Comparison of ENCODE assay signal across 19 mouse cellular contexts in genomic region chr3:145912512-145912911, GRCm38 (mm10). TPM values are rescaled to one million over a fixed set of nuclear protein-coding genes. Genes with fewer than 3 reads are reported as not detected.
A peak's percentile ranks its signal among the peaks of the same experiment; 100 is the strongest.
DNase-seq lines count a peak whose midpoint lies in the region; ATAC-seq and TF ChIP-seq lines count a peak whose summit lies in the region.
"Had no signal": no experiment of that assay in that cellular context is flagged by ENCODE, and none has a peak within 500 bp of the region (broad histone marks: within the 10 kb centered on the region; RNA-seq: fewer than 3 reads in every experiment).

No protein-coding gene starts in this region.

- WGBS in liver, embryonic 15.5 days (ENCODE audit: insufficient replicate concordance): 61% methylated on average over 7 of the region's 7 CpGs
- 72% methylated on average over 7 of the region's 7 CpGs for WGBS in liver, embryonic 11.5 days
- WGBS in midbrain, embryonic 11.5 days: 92% methylated on average over 7 of the region's 7 CpGs
- WGBS in midbrain, embryonic 10.5 days: 91% methylated on average over 7 of the region's 7 CpGs

- H3K9ac ChIP-seq in liver, embryonic 15.5 days: no peak overlapping the region
- H3K9ac ChIP-seq in liver, embryonic 11.5 days (ENCODE audit: low read depth, low read length): no peak overlapping the region
- no peak overlapping the region for H3K9ac ChIP-seq in midbrain, embryonic 11.5 days (ENCODE audit: low read length)
- H3K9ac ChIP-seq: embryonic facial prominence, embryonic 13.5 days; embryonic facial prominence, embryonic 15.5 days; forebrain, embryonic 12.5 days had no signal

- H3K4me2 ChIP-seq in liver, embryonic 15.5 days: no peak overlapping the region
- H3K4me2 ChIP-seq in liver, embryonic 11.5 days: no peak overlapping the region
- H3K4me2 ChIP-seq in midbrain, embryonic 11.5 days: no peak overlapping the region
- H3K4me2 ChIP-seq: embryonic facial prominence, embryonic 13.5 days; embryonic facial prominence, embryonic 15.5 days; forebrain, embryonic 12.5 days had no signal

- no peaks in the 10 kb centered on the region for H3K36me3 ChIP-seq in liver, embryonic 15.5 days (replicated peaks)
- no peaks in the 10 kb centered on the region for H3K36me3 ChIP-seq in liver, embryonic 11.5 days (ENCODE audit: control insufficient read depth, insufficient read depth, low read length)
- no peaks in the 10 kb centered on the region for H3K36me3 ChIP-seq in midbrain, embryonic 11.5 days (ENCODE audit: control insufficient read depth, insufficient read depth, low read length)
- H3K36me3 ChIP-seq in midbrain, embryonic 10.5 days: no peaks in the 10 kb centered on the region
- H3K36me3 ChIP-seq: embryonic facial prominence, embryonic 13.5 days; embryonic facial prominence, embryonic 15.5 days; forebrain, embryonic 10.5 days; forebrain, embryonic 12.5 days had no signal

- TF ChIP-seq CTCF in layer of hippocampus, adult 2 months (conservative IDR thresholded peaks at IDR 0.05): no peak

- no peak overlapping the region for H3K27ac ChIP-seq in liver, embryonic 15.5 days (replicated peaks)
- H3K27ac ChIP-seq in liver, embryonic 11.5 days (ENCODE audit: low read depth, low read length): no peak overlapping the region
- no peak overlapping the region for H3K27ac ChIP-seq in midbrain, embryonic 11.5 days (ENCODE audit: low read depth, low read length)
- H3K27ac ChIP-seq in midbrain, embryonic 10.5 days (replicated peaks): no peak overlapping the region
- H3K27ac ChIP-seq in layer of hippocampus, adult 2 months: no peak overlapping the region
- H3K27ac ChIP-seq: embryonic facial prominence, embryonic 13.5 days; embryonic facial prominence, embryonic 15.5 days; forebrain, embryonic 10.5 days; forebrain, embryonic 12.5 days had no signal

- no peak for DNase-seq in liver, embryonic 11.5 days (ENCODE audit: low spot score)
- peak; percentile 68 for DNase-seq in midbrain, embryonic 11.5 days (ENCODE audit: low spot score, missing footprints)
- no peak for DNase-seq in midbrain, embryonic 10.5 days (ENCODE audit: low spot score)
- no peak for DNase-seq in layer of hippocampus, adult 2 months (ENCODE audit: low spot score in 2 of 2)
- DNase-seq: cerebellum, adult 11 months; cerebellum, adult 18-20 months; cerebellum, adult 8-10 months; cerebellum, adult 9-11 months; cerebellum, postnatal 14 days; cerebellum, postnatal 36 days; embryo, embryonic 11 days had no signal

- H3K4me1 ChIP-seq in liver, embryonic 15.5 days (replicated peaks): peaks cover 12% of the 10 kb centered on the region
- no peaks in the 10 kb centered on the region; the same call in 1 of the 2 replicates for H3K4me1 ChIP-seq in liver, embryonic 11.5 days (replicated peaks; ENCODE audit: control insufficient read depth, insufficient read depth, low read length)
- H3K4me1 ChIP-seq in midbrain, embryonic 11.5 days (ENCODE audit: control insufficient read depth, insufficient read depth, low read length): no peaks in the 10 kb centered on the region
- no peaks in the 10 kb centered on the region for H3K4me1 ChIP-seq in midbrain, embryonic 10.5 days
- H3K4me1 ChIP-seq: embryonic facial prominence, embryonic 13.5 days; embryonic facial prominence, embryonic 15.5 days; forebrain, embryonic 10.5 days; forebrain, embryonic 12.5 days had no signal

- 0 out of 2 replicates have a peak, but pooled peaks have one; percentile 20 for ATAC-seq in liver, embryonic 15.5 days (ENCODE audit: insufficient read depth)
- ATAC-seq in liver, embryonic 11.5 days (replicated peaks; ENCODE audit: low FRiP score): no peak
- no peak for ATAC-seq in midbrain, embryonic 11.5 days (ENCODE audit: low FRiP score)
- ATAC-seq: forebrain, embryonic 14.5 days; forebrain, embryonic 16.5 days had no signal

- no peak overlapping the region for H3K4me3 ChIP-seq in liver, embryonic 15.5 days (replicated peaks)
- no peak overlapping the region for H3K4me3 ChIP-seq in liver, embryonic 11.5 days (ENCODE audit: low read depth, low read length)
- no peak overlapping the region for H3K4me3 ChIP-seq in midbrain, embryonic 11.5 days (ENCODE audit: low read depth, low read length)
- H3K4me3 ChIP-seq in midbrain, embryonic 10.5 days: no peak overlapping the region
- no peak overlapping the region for H3K4me3 ChIP-seq in layer of hippocampus, adult 2 months
- H3K4me3 ChIP-seq: embryonic facial prominence, embryonic 13.5 days; embryonic facial prominence, embryonic 15.5 days; erythroblast, embryonic 14.5 days; forebrain, embryonic 10.5 days; forebrain, embryonic 12.5 days had no signal

- H3K9me3 ChIP-seq in liver, embryonic 15.5 days (replicated peaks): no peaks in the 10 kb centered on the region
- no peaks in the 10 kb centered on the region for H3K9me3 ChIP-seq in liver, embryonic 11.5 days (ENCODE audit: control insufficient read depth, low read length)
- no peaks in the 10 kb centered on the region for H3K9me3 ChIP-seq in midbrain, embryonic 11.5 days (ENCODE audit: control insufficient read depth, low read length)
- no peaks in the 10 kb centered on the region for H3K9me3 ChIP-seq in midbrain, embryonic 10.5 days (replicated peaks)
- H3K9me3 ChIP-seq: embryonic facial prominence, embryonic 13.5 days; embryonic facial prominence, embryonic 15.5 days; forebrain, embryonic 10.5 days; forebrain, embryonic 12.5 days had no signal

- H3K27me3 ChIP-seq in liver, embryonic 15.5 days: no peaks in the 10 kb centered on the region
- H3K27me3 ChIP-seq in liver, embryonic 11.5 days (replicated peaks; ENCODE audit: control insufficient read depth, insufficient read depth, low read length): no peaks in the 10 kb centered on the region
- no peaks in the 10 kb centered on the region for H3K27me3 ChIP-seq in midbrain, embryonic 11.5 days (ENCODE audit: control insufficient read depth, insufficient read depth, low read length)
- H3K27me3 ChIP-seq in midbrain, embryonic 10.5 days (ENCODE audit: low read depth, poor library complexity, severe bottlenecking): no peaks in the 10 kb centered on the region
- H3K27me3 ChIP-seq: embryonic facial prominence, embryonic 13.5 days; embryonic facial prominence, embryonic 15.5 days; forebrain, embryonic 12.5 days had no signal

RNA-seq across cellular contexts. Expression of gene Bcl10, which starts 10.1 kb away (rescaled TPM):
- polyA plus RNA-seq in liver, embryonic 15.5 days (2015; fragmentation: Nextera tagmentation; extraction: Ambion mirVana): 18.3 and 18.6 TPM in 2 replicates
- 36.5 and 39.1 TPM in 2 replicates for polyA plus RNA-seq in liver, embryonic 11.5 days (2014; fragmentation: Nextera tagmentation; extraction: Ambion mirVana)
- polyA plus RNA-seq in midbrain, embryonic 11.5 days (2014; fragmentation: Nextera tagmentation; extraction: Ambion mirVana): 57.4 and 59.2 TPM in 2 replicates
- polyA plus RNA-seq in midbrain, embryonic 10.5 days (2016; fragmentation: Nextera tagmentation; extraction: Ambion mirVana): 43.9 and 44.3 TPM in 2 replicates
- total RNA-seq in layer of hippocampus, adult 2 months (2021): 10 to 100 TPM; 11.1 to 12.7 TPM

RNA-seq across cellular contexts. Expression of gene 2410004B18Rik, which starts 25.3 kb away (rescaled TPM):
- polyA plus RNA-seq in liver, embryonic 15.5 days (2015; fragmentation: Nextera tagmentation; extraction: Ambion mirVana): 14.0 and 14.6 TPM in 2 replicates
- 37.4 and 39.6 TPM in 2 replicates for polyA plus RNA-seq in liver, embryonic 11.5 days (2014; fragmentation: Nextera tagmentation; extraction: Ambion mirVana)
- polyA plus RNA-seq in midbrain, embryonic 11.5 days (2014; fragmentation: Nextera tagmentation; extraction: Ambion mirVana): 63.3 and 69.3 TPM in 2 replicates
- polyA plus RNA-seq in midbrain, embryonic 10.5 days (2016; fragmentation: Nextera tagmentation; extraction: Ambion mirVana): 50.6 and 51.1 TPM in 2 replicates
- total RNA-seq in layer of hippocampus, adult 2 months (2021): 10 to 100 TPM; 36.7 to 40.6 TPM
